Mouse (Mus musculus) adrenal gland (tissue): ENCODE results near the gene Rimbp2.
"Not testable (repeated sequence)": the region's sequence is repeated elsewhere in the genome, so short reads cannot be mapped to it uniquely, and the experiment has no call there.

Experiments used
- intact Hi-C: fragments of 180-260 bp; cut with DNase I; formaldehyde crosslinking; loops from one replicate; pipeline ENCODE4 v1.15.1; 2025
- long read RNA-seq, 2 experiments: library from polyadenylated mRNA; unstranded; transcript quantifications; one replicate each; pipeline ENCODE4 v2.0.0; 2020; ENCODE audit warnings: borderline replicate concordance in 1 of 2; ENCODE audit not compliant: insufficient replicate concordance in 1 of 2

Gene Rimbp2
- long read RNA-seq, experiment 1, result 0 reads
- long read RNA-seq, experiment 2, partial matches to known transcripts, result 0 of 1 reads
- long read RNA-seq, experiment 2, other reads (novel, unspliced or antisense), result 1 of 1 reads

DNA sequence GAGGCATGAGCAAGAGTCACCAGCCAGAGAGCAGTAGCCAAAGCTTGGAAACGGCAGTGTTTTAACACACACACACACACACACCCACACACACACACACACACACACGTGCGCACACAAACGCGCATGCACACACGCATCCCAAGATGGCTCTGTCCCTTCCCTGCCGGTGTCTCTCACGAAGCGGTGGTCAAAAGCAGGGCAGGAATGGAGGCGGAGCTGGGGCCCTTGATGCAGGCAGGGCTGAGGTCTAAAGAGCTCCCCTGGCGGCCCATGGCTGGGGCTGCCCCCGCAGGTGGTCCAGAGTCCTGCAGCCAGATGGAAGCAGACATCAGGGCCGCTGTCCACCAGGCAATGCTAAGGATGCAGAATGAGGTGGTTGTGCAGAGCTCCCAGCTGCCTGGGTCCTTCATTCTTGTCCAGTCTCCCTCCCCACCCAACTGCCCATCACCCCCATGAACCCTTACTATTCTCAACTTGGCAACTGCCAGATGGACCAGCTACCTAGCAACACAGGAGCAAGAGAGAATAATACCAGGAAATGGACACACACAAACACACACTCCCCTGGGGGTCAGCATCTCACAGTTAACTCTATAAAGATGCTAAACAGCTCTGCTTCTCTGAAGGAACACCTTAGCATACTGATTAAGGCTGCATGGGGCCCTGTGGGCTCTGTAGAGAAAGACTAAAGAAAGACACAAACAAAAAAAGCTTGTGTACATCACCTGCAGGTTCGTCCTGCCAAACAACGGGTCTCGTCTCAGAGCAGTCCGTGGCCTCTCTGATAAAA is at the start of gene Rimbp2:
TSS of gene Rimbp2 (minus strand) at position 209 of the 793 bp plus-strand sequence.
- intact Hi-C loops, result no loop called here

DNA sequence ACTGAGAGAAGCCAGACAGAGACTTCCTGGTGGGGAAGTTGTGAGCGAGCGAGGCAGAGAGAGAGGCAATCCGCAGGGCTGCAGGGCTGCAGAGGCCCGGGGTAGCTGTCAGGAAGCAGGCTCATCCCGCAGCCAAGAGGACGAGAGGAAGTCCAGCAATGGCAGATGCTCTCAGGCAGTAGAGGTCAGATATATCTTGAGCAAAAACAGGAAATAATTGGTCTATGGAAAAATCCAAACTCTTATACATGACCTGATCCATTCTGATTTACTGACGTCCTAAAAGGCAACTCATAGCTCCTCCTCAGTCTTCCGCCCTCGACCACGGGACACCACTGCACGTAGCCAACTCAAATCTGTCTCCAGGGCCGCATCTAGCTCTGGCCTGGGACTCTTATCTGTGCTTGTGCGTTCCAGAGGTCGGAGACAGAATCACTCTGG is 49.3 kb upstream of the Rimbp2 start:
- intact Hi-C loops, result no loop called here

DNA sequence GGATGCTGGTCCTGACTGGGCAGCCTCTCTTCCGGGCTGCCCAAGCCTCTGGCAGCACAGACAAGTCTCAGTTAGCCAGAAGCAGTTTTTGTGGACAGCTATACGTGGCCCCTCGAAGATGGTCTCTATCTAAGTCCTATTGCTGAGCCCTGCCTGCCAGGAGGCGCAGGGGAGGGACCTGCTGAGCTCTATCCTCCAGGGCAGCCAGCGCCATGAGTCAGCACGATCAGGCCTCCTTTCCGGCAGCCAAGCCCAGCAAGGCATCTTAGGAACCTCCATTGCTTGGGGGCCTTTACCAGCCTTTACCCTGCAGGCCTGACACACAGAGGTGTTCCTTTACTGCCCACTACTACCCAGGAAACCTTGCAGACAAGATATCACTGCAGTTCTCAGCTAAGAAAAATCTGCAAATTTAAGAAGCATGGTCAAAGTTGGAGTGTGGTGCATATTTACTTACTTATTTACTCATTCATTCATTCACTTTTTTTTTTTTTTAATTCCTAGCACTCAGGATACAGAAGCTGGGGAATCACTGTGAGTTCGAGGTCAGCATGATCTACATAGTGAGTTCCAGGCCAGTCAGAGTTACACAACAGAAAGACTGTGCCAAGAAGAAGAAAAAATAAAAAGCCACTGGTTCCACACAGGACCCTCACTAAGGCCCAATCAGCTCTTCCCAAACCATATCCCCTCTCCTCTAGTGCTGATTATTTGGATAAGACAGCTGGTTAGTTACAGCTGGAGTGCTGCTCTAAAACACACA is 47.6 kb upstream of the Rimbp2 start:
- intact Hi-C loops, result no loop called here

DNA sequence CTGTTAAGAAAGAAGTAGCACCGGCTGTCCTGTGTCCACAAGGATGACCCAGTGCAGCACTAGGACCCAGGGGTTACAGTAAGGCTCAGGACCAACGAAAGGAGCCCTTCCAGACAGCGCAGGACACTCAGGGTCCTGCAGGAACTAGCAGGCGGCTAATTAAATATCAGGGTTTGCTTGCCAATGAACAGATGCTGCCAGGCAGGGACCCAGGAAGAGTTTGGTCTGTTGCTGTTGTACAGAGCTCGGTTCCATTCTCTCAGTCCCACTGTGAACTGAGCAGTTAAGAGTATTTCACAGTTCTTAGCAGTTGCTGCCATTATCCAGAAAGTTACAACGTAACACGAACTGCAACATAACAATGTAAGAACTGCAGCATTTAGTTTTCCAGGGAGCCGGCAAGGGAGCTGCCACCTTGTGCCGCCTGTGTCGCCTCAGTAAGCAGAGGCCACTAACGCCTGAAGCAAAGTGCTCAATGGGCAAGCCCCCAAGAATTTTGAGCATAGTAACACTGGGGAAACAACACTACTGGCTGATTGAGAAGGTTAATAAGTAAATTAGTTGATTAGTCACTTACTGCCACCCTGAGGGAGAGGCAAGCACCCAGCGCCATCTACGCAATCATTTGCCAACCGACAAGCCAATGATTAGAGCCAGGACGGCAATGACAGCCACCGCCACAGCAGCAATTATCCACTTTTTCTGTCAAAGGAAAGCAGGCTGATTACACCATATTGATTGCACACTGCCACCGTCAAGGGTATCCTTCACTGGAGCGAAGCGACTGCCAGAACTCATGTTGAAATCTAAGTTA is 34.1 kb upstream of the Rimbp2 start:
- intact Hi-C loops, result no loop called here

DNA sequence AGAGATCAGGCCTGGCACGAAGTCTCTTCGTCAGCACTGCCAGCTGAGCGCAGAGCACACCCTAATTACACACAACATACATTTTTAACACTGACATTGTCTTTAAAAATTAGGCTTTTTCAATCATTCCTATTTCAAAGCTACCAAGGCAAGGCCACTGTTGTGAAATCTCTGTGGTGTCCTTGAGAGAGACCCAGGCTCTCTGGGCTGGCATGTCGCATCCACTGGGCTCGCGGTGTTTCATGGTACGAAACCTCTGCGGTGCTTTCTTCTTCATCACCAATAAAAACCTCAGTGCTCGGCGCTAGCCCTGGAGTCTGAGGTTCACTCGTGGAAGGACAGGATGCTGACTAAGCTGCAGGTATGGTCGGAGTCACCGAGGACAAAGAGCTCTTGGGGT is 32.7 kb upstream of the Rimbp2 start:
- intact Hi-C loops, result no loop called here

DNA sequence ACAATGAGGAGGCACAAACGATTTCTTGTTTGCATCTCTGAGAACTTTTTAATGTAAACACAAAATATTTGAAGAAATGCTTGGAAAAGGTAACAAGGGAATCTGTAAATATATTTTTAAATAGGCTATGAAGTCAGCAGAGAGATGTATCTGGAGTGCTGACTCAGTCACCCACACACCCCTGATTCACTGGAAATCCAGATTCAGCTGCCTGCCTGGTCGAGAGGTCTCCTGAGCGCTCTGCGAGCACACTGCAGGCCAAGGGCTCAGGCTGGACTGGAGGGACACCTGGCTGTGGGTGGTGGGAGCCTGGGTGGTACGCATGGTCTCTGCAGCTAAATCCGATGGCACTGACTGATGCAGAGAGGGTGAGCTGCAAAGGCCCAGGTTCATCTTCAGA is 31.2 kb upstream of the Rimbp2 start:
- intact Hi-C loops, result no loop called here

DNA sequence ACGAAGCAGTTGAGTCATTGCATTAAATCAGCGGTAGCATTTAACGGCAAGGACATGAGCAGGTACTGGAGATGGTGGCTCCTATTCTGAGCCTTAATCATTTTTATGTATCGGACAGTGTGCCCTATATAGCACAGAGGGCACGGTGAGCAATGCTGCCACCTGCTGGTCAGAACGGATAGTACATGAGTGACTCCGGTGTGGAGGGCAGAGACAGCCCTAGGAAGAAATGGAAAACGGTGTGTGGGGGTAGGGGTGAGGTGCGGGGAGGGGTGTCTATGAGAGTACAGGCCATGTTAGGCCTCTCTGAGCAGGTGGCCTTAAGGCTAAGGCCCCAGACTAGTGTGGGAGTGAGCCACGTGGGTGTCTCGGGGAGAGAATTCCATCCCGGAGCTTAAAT is 28.3 kb upstream of the Rimbp2 start:
- intact Hi-C loops, result no loop called here

DNA sequence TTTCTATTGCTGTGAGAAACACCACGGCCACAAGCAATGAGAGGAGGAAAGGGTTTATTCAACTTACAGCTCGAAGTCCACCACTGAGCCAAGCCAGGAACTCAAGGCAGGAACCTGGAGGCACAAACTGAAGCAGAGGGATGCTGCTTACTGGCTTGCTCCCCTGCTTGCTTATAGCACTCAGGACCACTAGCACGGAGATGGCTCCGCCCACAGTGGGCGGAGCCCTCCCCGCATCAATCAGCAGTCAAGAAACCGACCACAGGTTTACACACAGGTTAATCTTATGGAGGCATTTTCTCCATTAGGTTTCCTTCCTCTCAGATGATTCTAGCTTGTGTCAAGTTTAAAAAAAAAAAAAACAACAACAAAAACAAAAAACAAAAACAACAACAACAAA is 27.6 kb upstream of the Rimbp2 start:
- intact Hi-C loops, result no loop called here

DNA sequence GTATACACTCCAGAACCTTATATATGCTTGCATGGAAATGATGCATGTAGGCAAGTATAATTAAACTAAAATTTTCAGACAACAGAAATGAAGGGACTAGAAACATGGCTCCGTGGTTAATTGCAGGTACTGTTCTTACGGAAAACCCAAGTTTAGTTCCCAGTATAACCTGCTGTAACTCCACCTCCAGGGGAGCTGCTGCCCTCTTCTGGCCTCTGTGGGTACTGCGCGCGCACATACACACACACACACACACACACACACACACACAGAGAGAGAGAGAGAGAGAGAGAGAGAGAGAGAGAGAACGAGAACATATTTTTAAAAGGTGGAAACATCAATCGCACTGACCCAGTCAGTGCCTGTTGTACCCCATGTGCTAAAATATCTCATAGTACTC is 25.7 kb upstream of the Rimbp2 start:
- intact Hi-C loops, result loop anchor here (5.0 kb wide), 1 partner anchor 247 kb away; no protein-coding TSS in a partner anchor

DNA sequence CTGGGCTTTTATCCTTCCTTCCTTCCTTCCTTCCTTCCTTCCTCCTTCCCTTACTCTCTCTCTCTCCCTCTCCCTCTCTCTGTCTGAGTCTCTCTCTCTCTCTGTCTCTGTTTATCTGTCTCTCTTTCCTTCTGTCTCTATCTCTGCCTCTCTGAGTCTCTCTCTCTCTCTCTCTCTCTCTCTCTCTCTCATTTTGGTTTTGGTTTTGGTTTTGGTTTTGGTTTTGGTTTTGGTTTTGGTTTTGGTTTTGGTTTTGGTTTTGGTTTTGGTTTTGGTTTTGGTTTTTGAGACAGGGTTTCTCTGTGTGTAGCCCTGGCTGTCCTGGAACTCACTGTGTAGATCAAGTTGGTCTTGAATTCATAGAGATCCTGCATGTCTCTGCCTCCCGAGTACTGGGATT is 24.2 kb upstream of the Rimbp2 start:
- intact Hi-C loops, result loop anchor here (5.0 kb wide), 1 partner anchor 245 kb away; no protein-coding TSS in a partner anchor

DNA sequence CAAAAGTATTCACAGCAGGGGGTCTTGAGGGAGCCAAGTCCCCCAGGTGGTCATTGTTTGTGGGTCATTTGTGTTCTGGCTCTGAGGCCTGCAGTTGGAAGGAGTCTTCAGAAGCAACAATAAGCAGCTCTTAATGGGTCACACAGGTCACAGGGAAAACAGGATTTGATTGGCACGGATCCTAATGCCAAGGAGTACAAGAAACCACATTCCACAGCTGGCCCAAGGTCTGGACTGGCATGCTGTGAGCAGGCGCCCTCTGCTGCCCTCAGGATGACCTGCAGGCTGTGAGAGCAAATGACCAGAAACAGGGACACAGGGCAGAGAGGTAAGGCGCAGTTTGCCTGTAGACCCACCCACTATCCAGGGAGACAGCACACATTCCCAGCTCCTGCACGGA is 23.0 kb upstream of the Rimbp2 start:
- intact Hi-C loops, result loop anchor here (5.0 kb wide), 1 partner anchor 244 kb away; no protein-coding TSS in a partner anchor

DNA sequence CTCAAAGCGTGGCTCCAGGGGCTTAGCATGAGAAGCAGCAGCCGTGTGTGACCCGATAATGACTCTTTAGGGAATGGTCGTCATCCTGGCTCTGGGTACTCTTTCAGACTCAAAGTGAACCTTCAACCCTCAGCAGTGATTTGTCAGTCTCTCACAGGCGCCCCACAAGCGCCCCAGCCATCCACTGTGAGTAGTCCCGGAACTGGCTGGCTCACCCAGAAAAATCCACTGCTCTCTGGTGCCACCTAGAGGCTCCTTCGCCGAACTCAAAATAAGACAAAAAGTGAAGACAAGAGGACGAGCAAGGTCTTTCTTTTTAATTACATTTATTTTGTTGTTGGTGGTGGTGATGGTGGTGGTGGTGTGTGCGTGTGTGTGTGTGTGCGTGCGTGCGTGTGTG is 18.0 kb upstream of the Rimbp2 start:
- intact Hi-C loops, result loop anchor here (5.0 kb wide), 1 partner anchor 159 kb away; no protein-coding TSS in a partner anchor

DNA sequence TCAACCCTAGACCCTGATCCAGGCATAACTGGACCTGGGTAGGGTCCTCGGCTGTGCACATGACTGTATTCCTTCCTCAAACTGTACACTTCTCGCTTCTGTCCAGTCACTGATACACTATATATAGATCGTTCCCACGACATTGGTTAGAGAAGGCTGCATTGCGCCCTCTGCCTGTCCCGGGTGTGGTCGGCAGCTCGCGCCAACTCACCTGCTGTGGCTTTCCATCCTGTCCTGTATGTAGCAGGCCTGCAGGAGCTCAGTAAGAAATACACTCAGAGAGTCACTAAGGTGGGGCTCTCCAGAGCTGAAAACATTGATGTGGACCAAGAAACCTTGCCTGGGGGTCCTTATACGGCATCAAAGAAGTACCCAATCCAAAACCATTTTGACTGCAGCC is 17.6 kb upstream of the Rimbp2 start:
- intact Hi-C loops, result loop anchor here (5.0 kb wide), 1 partner anchor 159 kb away; no protein-coding TSS in a partner anchor

DNA sequence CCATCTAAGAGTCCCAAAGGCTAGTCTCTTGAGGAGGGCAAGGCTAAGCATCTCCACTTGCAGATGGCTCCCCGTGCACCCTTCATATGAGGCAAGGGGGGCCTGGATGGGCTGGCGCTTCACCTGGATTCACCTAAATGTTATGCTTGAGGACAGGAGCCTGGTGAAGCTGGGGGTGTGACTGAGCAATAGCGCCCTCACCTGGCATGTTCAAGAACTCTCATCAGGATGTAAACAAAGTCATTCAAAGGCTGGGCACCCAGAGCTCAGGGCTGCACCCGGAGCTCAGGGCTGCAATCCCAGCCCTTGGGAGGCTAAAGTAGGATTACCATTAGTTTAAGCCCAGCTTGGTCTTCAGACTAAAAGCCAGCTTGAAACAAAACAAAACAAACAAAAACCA is 11.1 kb upstream of the Rimbp2 start:
- intact Hi-C loops, result no loop called here

DNA sequence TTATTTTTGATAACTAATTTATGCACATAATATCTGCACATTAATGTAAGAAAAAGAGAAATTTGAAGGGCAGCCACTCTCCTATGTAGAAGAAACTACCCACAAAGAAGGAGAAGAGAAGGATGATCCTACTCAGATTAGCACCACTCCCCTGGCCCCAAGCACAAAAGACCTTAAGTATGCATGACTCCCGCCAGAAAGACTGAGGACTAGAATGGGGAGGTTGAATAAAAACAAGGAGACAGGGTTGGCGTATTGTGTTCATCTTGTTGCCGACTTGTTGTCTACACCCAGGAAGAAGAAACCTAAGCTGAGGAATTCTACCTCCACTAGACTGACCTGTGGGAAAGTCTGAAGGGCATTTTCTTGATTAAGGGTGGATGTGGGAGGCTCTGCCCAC is 5.6 kb upstream of the Rimbp2 start:
- intact Hi-C loops, result no loop called here

DNA sequence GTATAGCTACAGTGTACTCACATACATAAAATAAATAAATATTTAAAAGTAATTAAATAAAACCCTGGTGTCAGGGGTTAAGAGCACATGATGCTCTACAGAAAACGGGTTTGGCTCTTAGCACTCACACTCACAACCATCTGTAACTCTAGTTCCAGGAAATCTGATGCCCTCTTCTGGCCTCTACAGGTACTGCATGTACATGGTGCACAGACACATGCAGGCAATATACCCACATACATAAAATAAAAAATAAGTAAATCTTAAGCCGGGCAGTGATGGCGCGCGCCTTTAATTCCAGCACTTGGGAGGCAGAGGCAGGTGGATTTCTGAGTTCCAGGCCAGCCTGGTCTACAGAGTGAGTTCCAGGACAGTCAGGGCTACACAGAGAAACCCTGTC is 1.1 kb upstream of the Rimbp2 start:
- intact Hi-C loops, result not testable (repeated sequence)

DNA sequence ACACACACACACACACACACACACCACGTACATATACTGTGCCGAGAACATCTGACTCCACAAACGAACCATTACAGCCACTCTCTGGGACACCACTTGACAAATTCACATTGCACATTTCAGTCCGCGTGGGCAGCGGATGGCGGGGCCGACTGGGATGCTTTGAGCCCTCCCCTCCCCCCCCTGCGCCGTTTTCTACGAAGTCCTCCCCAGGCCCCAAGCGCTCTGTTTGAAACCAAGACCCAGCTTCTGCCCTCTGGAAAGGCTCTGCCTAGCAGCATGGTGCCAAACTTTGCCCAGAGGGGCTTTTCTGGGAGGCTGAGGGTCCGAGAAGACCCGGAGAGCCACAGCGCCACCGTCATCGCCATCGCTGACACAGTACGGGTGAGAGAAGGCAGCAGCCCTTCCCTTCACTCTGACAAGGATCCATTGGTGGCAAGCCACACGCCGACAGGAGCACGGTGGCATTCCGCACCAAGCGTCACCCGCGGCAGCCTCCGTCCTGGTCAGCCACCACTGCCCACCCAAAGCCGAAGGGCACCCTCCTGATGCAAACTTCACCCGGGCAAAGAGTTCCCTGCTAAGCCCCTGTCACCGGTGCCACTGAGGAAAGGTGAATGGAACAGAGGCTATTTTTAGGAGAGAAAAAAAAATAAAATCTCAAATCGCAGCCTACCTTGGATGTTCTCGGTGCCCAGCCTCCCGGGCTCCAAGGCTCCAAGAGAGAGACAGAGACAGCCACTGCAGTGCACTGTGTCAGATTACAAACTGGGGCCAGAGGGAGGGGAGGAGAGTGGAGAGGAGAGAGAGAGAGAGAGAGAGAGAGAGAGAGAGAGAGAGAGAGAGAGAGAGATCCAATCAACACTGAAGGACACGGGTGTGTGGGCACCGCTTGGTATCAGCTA is 743 bp downstream of the Rimbp2 start:
- intact Hi-C loops, result no loop called here

DNA sequence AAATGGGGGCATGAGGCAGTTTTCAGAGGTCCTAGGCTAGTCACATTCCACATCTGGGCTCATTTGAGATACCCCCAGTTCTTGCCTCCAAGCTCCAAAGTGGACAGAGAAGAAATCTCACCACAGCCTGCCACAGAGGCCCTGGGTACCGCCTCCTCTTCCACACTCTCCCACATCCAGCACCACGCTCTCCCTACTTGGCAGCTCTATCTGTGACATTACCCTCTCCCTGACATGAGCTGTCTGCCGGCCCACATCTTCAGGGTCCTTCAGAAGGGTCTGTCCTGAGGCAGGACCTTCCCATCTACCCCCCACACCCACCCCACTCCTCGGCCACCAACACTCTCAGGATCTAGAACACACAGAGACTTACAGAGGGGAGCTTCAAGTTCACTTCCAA is 1.8 kb downstream of the Rimbp2 start:
- intact Hi-C loops, result no loop called here

DNA sequence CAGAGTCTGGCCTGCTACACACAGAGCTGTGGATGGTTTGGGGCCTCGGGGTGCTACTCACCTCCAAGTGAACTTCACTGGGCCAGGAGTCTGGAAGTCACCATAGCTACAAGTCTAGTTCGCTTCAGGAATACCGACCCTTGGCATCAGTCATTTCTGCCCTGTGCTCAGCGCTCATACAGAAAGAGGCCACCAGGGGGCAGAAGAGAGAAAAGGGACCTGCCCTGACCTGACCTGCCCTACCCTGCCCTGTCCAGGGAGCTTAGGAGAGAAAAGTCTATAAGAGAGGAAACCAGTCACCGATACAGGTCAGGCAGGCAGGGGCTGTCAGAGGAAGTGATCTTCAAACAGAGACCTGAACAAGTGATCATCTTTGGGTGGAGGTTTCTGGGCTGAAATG is 6.2 kb downstream of the Rimbp2 start:
- intact Hi-C loops, result no loop called here

DNA sequence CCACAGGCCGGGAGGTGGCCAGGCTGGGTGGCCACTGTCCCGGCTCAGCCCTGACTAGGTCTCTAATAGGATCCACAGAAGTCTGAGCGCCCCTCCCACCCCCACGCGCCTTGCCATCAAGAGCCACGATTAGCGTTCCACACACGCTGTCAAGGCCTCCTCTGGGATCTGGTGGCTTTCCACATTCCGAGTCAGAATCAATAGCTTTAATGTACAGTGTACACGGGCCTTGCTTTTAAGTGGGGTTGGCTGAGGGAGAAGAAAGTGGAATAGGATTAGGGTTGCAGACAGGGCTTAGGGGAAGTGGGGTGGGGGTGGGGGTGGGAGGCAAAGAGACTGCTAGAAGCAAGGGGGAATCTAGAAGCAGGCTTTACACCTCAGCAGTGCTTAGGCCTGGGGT is 12.8 kb downstream of the Rimbp2 start:
- intact Hi-C loops, result no loop called here
